Mouse (Mus musculus): Measurements from ENCODE around the gene Sf1.

The Sf1 gene

GRCm38 (mm10) chr19:6375423-6376254 lies 12.1 kb downstream of the Sf1 start:
- DNase-seq (ENCODE audit: low spot score in 2 of 2): no peak

GRCm38 (mm10) chr19:6376255-6376564 lies 12.7 kb downstream of the Sf1 start:
- peak; percentile 26 to 40 for DNase-seq (ENCODE audit: low spot score in 2 of 2)

GRCm38 (mm10) chr19:6376643-6377042 lies 13.2 kb downstream of the Sf1 start:
- no peak for DNase-seq (ENCODE audit: low spot score in 2 of 2)

- no peak for DNase-seq (ENCODE audit: low spot score in 2 of 2)
These were observed 14.0 kb downstream of the Sf1 start for GRCm38 (mm10) chr19:6377327-6378040.

GRCm38 (mm10) chr19:6380411-6381166 lies 17.1 kb downstream of the Sf1 start:
- no peak for DNase-seq (ENCODE audit: low spot score in 2 of 2)

GRCm38 (mm10) chr19:6381238-6381637 lies 17.7 kb downstream of the Sf1 start:
- DNase-seq (ENCODE audit: low spot score in 2 of 2): no peak

GRCm38 (mm10) chr19:6382323-6382924 lies 18.9 kb downstream of the Sf1 start:
- DNase-seq (ENCODE audit: low spot score in 2 of 2): no peak

- no peak for DNase-seq (ENCODE audit: low spot score in 2 of 2)
These were observed 20.0 kb downstream of the Sf1 start for GRCm38 (mm10) chr19:6383470-6383869.

- peak; percentile 30 to 73 for DNase-seq (ENCODE audit: low spot score in 2 of 2)
These were observed 20.6 kb downstream of the Sf1 start, which contains the start of gene Pygm for GRCm38 (mm10) chr19:6384128-6384527. Gene Pygm (plus strand): TSS chr19:6384399.

GRCm38 (mm10) chr19:6384954-6385353 lies 21.5 kb downstream of the Sf1 start:
- no peak for DNase-seq (ENCODE audit: low spot score in 2 of 2)

GRCm38 (mm10) chr19:6385419-6385818 lies 21.9 kb downstream of the Sf1 start:
- DNase-seq (ENCODE audit: low spot score in 2 of 2): no peak

GRCm38 (mm10) chr19:6385821-6386220 lies 22.3 kb downstream of the Sf1 start:
- DNase-seq (ENCODE audit: low spot score in 2 of 2): no peak

- no peak for DNase-seq (ENCODE audit: low spot score in 2 of 2)
These were observed 22.7 kb downstream of the Sf1 start for GRCm38 (mm10) chr19:6386234-6386633.

- DNase-seq (ENCODE audit: low spot score in 2 of 2): no peak
These were observed 24.5 kb downstream of the Sf1 start for GRCm38 (mm10) chr19:6388006-6388405.

GRCm38 (mm10) chr19:6389803-6390202 lies 26.3 kb downstream of the Sf1 start:
- DNase-seq (ENCODE audit: low spot score in 2 of 2): no peak

GRCm38 (mm10) chr19:6390251-6390650 lies 26.8 kb downstream of the Sf1 start:
- DNase-seq (ENCODE audit: low spot score in 2 of 2): no peak

GRCm38 (mm10) chr19:6392743-6393393 lies 29.4 kb downstream of the Sf1 start:
- no peak for DNase-seq (ENCODE audit: low spot score in 2 of 2)

GRCm38 (mm10) chr19:6393637-6394036 lies 30.1 kb downstream of the Sf1 start:
- DNase-seq (ENCODE audit: low spot score in 2 of 2): no peak

GRCm38 (mm10) chr19:6396237-6396636 lies 32.7 kb downstream of the Sf1 start:
- no peak for DNase-seq (ENCODE audit: low spot score in 2 of 2)

- DNase-seq (ENCODE audit: low spot score in 2 of 2): no peak
These were observed 34.2 kb downstream of the Sf1 start for GRCm38 (mm10) chr19:6397582-6398249.
